Mouse (Mus musculus): ENCODE measurements around the gene Ddx56.

- TF ChIP-seq CTCF (IDR thresholded peaks at IDR 0.05; ENCODE audit: extremely low read depth, insufficient read depth, insufficient read length, insufficient replicate concordance) (no peak), POLR2A (IDR thresholded peaks at IDR 0.05; ENCODE audit: low read depth, low read length) (no peak)
These were observed 35.2 kb upstream of the Ddx56 start for GRCm38 (mm10) chr11:6302793-6303192.
